Mouse (Mus musculus): ENCODE data around the gene Slc22a30. TPM values are rescaled to one million over a fixed set of nuclear protein-coding genes. Genes with fewer than 3 reads are reported as not detected.

The Slc22a30 gene
- 0.39 TPM for polyA plus RNA-seq (2014; fragmentation: Illumina TruSeq; extraction: RNeasy Lipid Tissue Mini Kit (QIAGEN cat#74804); ENCODE audit: low read depth, low replicate concordance)

DNA sequence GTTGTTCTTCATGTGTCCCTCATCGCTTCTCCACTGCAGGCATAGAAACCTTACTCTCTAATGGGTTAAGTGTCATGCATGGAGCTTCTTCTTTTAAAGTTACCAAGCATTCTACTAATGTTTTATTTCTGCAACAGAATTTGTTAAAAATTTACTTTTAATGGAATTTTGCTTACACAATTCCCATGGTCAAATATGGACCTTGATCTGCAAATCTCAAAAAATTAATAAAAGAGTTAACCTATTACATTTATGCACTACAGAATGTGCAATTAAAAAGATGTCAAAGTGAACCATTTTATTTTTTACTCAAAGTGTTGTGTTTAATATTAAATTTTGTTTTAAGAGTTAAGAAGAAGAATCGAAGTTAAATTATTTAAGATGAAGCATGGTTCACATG lies at the start of gene Slc22a30:
TSS of gene Slc22a30 (minus strand) at position 101 of the 400 bp plus-strand sequence.

Other genes with a start within 250 kb of the Slc22a30 start
- not detected for gene Slc22a29, start 186.2 kb downstream of the Slc22a30 start, polyA plus RNA-seq (2014; fragmentation: Illumina TruSeq; extraction: RNeasy Lipid Tissue Mini Kit (QIAGEN cat#74804); ENCODE audit: low read depth, low replicate concordance)
- 0.65 TPM for gene Slc22a8, start 186.1 kb upstream of the Slc22a30 start, polyA plus RNA-seq (2014; fragmentation: Illumina TruSeq; extraction: RNeasy Lipid Tissue Mini Kit (QIAGEN cat#74804); ENCODE audit: low read depth, low replicate concordance)
- not detected for gene Slc22a6, start 212.9 kb upstream of the Slc22a30 start, polyA plus RNA-seq (2014; fragmentation: Illumina TruSeq; extraction: RNeasy Lipid Tissue Mini Kit (QIAGEN cat#74804); ENCODE audit: low read depth, low replicate concordance)

Measured in heart, adult 10 weeks (tissue).